Mouse (Mus musculus): ENCODE data around the gene Pcdh11x.
"Not testable (repeated sequence)": the region's sequence is repeated elsewhere in the genome, so short reads cannot be mapped to it uniquely, and the experiment has no call there.

The Pcdh11x gene

GRCm38 (mm10) chrX:120290011-120290899, at the start of gene Pcdh11x:
Pcdh11x (plus strand) TSS chrX:120290259.
- DNase-seq = peak; percentile 5

GRCm38 (mm10) chrX:120260089-120260488, 30.0 kb upstream of the Pcdh11x start:
- no peak for DNase-seq

- DNase-seq = no peak
Observed at GRCm38 (mm10) chrX:120285522-120285921, 4.5 kb upstream of the Pcdh11x start.

GRCm38 (mm10) chrX:120287502-120287901, 2.6 kb upstream of the Pcdh11x start:
- DNase-seq = no peak

- no peak for DNase-seq
Observed at GRCm38 (mm10) chrX:120290900-120291280, 831 bp downstream of the Pcdh11x start.

- no peak for DNase-seq
Observed at GRCm38 (mm10) chrX:120291696-120292095, 1.6 kb downstream of the Pcdh11x start.

- no peak for DNase-seq
Observed at GRCm38 (mm10) chrX:120292832-120293750, 3.0 kb downstream of the Pcdh11x start.

GRCm38 (mm10) chrX:120301469-120302175, 11.6 kb downstream of the Pcdh11x start:
- no peak for DNase-seq

GRCm38 (mm10) chrX:120312995-120313394, 22.9 kb downstream of the Pcdh11x start, which contains the start of gene H2afb3:
H2afb3 (minus strand) TSS chrX:120313095.
- DNase-seq = not testable (repeated sequence)

GRCm38 (mm10) chrX:120466225-120466624, 176.2 kb downstream of the Pcdh11x start:
- DNase-seq = no peak

GRCm38 (mm10) chrX:120486428-120486827, 196.4 kb downstream of the Pcdh11x start:
- no peak for DNase-seq

GRCm38 (mm10) chrX:120524986-120525385, 234.9 kb downstream of the Pcdh11x start:
- DNase-seq = no peak

GRCm38 (mm10) chrX:120599309-120599708, 309.2 kb downstream of the Pcdh11x start:
- no peak for DNase-seq

- DNase-seq = no peak
Observed at GRCm38 (mm10) chrX:120618460-120618859, 328.4 kb downstream of the Pcdh11x start.

- not testable (repeated sequence) for DNase-seq
Observed at GRCm38 (mm10) chrX:120670236-120670635, 380.2 kb downstream of the Pcdh11x start.

- no peak for DNase-seq
Observed at GRCm38 (mm10) chrX:120734144-120734543, 444.1 kb downstream of the Pcdh11x start.

GRCm38 (mm10) chrX:120735792-120736191, 445.7 kb downstream of the Pcdh11x start:
- no peak for DNase-seq

- DNase-seq = no peak
Observed at GRCm38 (mm10) chrX:120944556-120944955, 654.5 kb downstream of the Pcdh11x start.

All from kidney, postnatal 14 days (tissue).